Mouse (Mus musculus) bone marrow, adult 2 months (tissue): Measurements from ENCODE around the gene Chn2.

Source experiments
- CTCF ChIP-seq: fragments of 200-500 bp; IDR thresholded peaks from 2 replicates; pipeline ENCODE4 v1.5.1; 2011; ENCODE audit warnings: low read length, control low read depth; ENCODE audit not compliant: control insufficient read depth, insufficient read depth
- POLR2A ChIP-seq: fragments of 200-500 bp; IDR thresholded peaks from 2 replicates; pipeline ENCODE4 v1.6.1; 2011; ENCODE audit warnings: low read depth, mild to moderate bottlenecking, control low read depth, low read length, borderline replicate concordance; ENCODE audit not compliant: control insufficient read depth

DNA sequence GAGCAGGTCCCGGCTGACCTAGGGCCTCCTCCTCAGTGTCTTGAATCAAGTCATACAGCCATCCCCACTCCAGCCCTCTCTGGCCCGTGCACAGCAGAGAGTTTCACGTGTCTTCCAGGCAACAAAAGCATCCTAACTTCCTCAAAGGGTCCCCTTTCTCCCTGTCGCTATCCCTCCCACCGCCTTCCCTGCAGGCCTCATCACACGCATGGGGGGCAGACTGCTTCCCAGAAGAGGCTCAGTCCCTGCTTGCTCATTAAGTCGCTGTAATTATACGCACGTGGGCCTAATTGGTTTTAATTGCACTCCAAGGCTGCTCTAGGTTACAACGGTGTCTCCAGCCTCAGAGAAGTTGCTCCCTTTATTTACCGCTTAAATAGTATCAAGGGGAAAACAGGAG is 216.0 kb downstream of the Chn2 start:
- TF ChIP-seq POLR2A: no peak
- TF ChIP-seq CTCF: no peak
